Mouse (Mus musculus): ENCODE measurements at regions not wholly inside any gene's neighbourhood (a gene's known extent, or its start where the extent isn't known, plus 50 kb on each side); places are given as distances from the start of the nearest gene placed in this dataset.

GRCm38 (mm10) chr16:30460371-30460770 is 54.6 kb upstream of the Atp13a3 start:
- ATAC-seq (replicated peaks; ENCODE audit: low read depth, poor library complexity, severe bottlenecking), result no peak

- ATAC-seq (replicated peaks; ENCODE audit: low read depth, poor library complexity, severe bottlenecking), result peak; percentile 36; the same call in 1 of the 2 replicates
These were observed 52.1 kb upstream of the Atp13a3 start for GRCm38 (mm10) chr16:30457872-30458271.

GRCm38 (mm10) chr16:30457335-30457734 is 51.6 kb upstream of the Atp13a3 start:
- ATAC-seq (replicated peaks; ENCODE audit: low read depth, poor library complexity, severe bottlenecking), result no peak

- ATAC-seq (replicated peaks; ENCODE audit: low read depth, poor library complexity, severe bottlenecking), result 0 out of 2 replicates have a peak, but pooled peaks have one; percentile 34
These were observed 50.9 kb upstream of the Atp13a3 start for GRCm38 (mm10) chr16:30456687-30457086.

Measured in common myeloid progenitor, adult 5-6 weeks (primary cell).